ENCODE assay signal across 29 mouse cellular contexts in genomic region chr11:79258738-79259137, GRCm38 (mm10). TPM values are rescaled to one million over a fixed set of nuclear protein-coding genes. Genes with fewer than 3 reads are reported as not detected.
DNase-seq lines count a peak whose midpoint lies in the region; ATAC-seq lines count a peak whose summit lies in the region.
"Had no signal": no experiment of that assay in that cellular context is flagged by ENCODE, and none has a peak within 500 bp of the region (broad histone marks: within the 10 kb centered on the region; RNA-seq: fewer than 3 reads in every experiment).

No protein-coding gene starts in this region.

- no peaks in the 10 kb centered on the region for H3K27me3 ChIP-seq in midbrain, embryonic 13.5 days
- H3K27me3 ChIP-seq: heart, embryonic 13.5 days; hindbrain, embryonic 15.5 days had no signal

- H3K36me3 ChIP-seq in midbrain, embryonic 13.5 days: no peaks in the 10 kb centered on the region
- H3K36me3 ChIP-seq: forebrain, embryonic 10.5 days; heart, embryonic 10.5 days; heart, embryonic 13.5 days; hindbrain, embryonic 12.5 days; hindbrain, embryonic 15.5 days had no signal

- H3K9me3 ChIP-seq in midbrain, embryonic 13.5 days: no peaks in the 10 kb centered on the region
- H3K9me3 ChIP-seq: heart, embryonic 10.5 days; heart, embryonic 13.5 days; hindbrain, embryonic 12.5 days; hindbrain, embryonic 15.5 days had no signal

- no peak overlapping the region for H3K9ac ChIP-seq in midbrain, embryonic 13.5 days (replicated peaks)
- H3K9ac ChIP-seq: forebrain, embryonic 13.5 days; heart, embryonic 13.5 days; hindbrain, embryonic 12.5 days; hindbrain, embryonic 15.5 days had no signal

- ATAC-seq in monocyte, adult 5-6 weeks (replicated peaks; ENCODE audit: insufficient number of reproducible peaks, low FRiP score, low TSS enrichment, poor library complexity, severe bottlenecking): peak; percentile 76
- no peak for ATAC-seq in midbrain, embryonic 13.5 days
- ATAC-seq: activated CD4-positive, CD25-positive, alpha-beta regulatory T cell, adult 4 months; forebrain, embryonic 13.5 days; forebrain, embryonic 16.5 days; intestine, postnatal 0 days had no signal

- 81% methylated on average over 6 of the region's 6 CpGs for WGBS in midbrain, embryonic 13.5 days

- H3K4me2 ChIP-seq in midbrain, embryonic 13.5 days (replicated peaks): no peak overlapping the region
- H3K4me2 ChIP-seq: forebrain, embryonic 13.5 days; heart, embryonic 13.5 days; hindbrain, embryonic 12.5 days; hindbrain, embryonic 15.5 days had no signal

- no peak overlapping the region for H3K27ac ChIP-seq in midbrain, embryonic 13.5 days
- H3K27ac ChIP-seq: forebrain, embryonic 10.5 days; forebrain, embryonic 13.5 days; heart, adult 2 months; heart, embryonic 10.5 days; heart, embryonic 13.5 days; hindbrain, embryonic 12.5 days; hindbrain, embryonic 15.5 days had no signal

- H3K4me3 ChIP-seq in midbrain, embryonic 13.5 days (replicated peaks): no peak overlapping the region
- H3K4me3 ChIP-seq: forebrain, embryonic 10.5 days; forebrain, embryonic 13.5 days; heart, adult 2 months; heart, embryonic 10.5 days; heart, embryonic 13.5 days; hindbrain, embryonic 12.5 days; hindbrain, embryonic 15.5 days had no signal

- peaks cover 5% of the 10 kb centered on the region; the same call in 1 of the 2 replicates for H3K4me1 ChIP-seq in midbrain, embryonic 13.5 days (replicated peaks)
- H3K4me1 ChIP-seq: heart, embryonic 10.5 days; hindbrain, embryonic 12.5 days had no signal

- DNase-seq in gastrocnemius, adult 18-20 months (ENCODE audit: low spot score): peak; percentile 78
- DNase-seq in gastrocnemius, postnatal 4 days (ENCODE audit: low spot score in 2 of 2): no peak
- peak; percentile 23 for DNase-seq in gastrocnemius, postnatal 10 days
- DNase-seq in ovary, postnatal 10 days (ENCODE audit: low spot score): no peak
- DNase-seq: adrenal gland, postnatal 10 days; adrenal gland, postnatal 36 days; cerebellum, adult 18-20 months; cerebellum, adult 9-10 months; cerebellum, postnatal 14 days had no signal

RNA-seq across cellular contexts. Expression of gene Wsb1, which starts 4.3 kb away (rescaled TPM):
- total RNA-seq in gastrocnemius, adult 18-20 months (2021): 10 to 100 TPM in 1 of 2 experiments, 1 to 10 TPM in 1; 6.7 to 10.3 TPM
- total RNA-seq in gastrocnemius, postnatal 4 days (2021): 10 to 100 TPM; 66.9 to 68.6 TPM
- 10 to 100 TPM; 32.1 to 44.6 TPM for total RNA-seq in gastrocnemius, postnatal 10 days (2021)
- total RNA-seq in monocyte, adult 5-6 weeks (2017): 274 to 316 TPM (median 277 TPM) in 3 replicates
- polyA plus RNA-seq in midbrain, embryonic 13.5 days (2015; fragmentation: Nextera tagmentation; extraction: Ambion mirVana): 517 and 614 TPM in 2 replicates

RNA-seq across cellular contexts. Expression of gene Gm9964, which starts 38.0 kb away (rescaled TPM):
- total RNA-seq in gastrocnemius, adult 18-20 months (2021): not detected
- not detected for total RNA-seq in gastrocnemius, postnatal 4 days (2021)
- not detected for total RNA-seq in gastrocnemius, postnatal 10 days (2021)
- total RNA-seq in monocyte, adult 5-6 weeks (2017): not detected in 3 replicates
- polyA plus RNA-seq in midbrain, embryonic 13.5 days (2015; fragmentation: Nextera tagmentation; extraction: Ambion mirVana): not detected in 2 replicates
- total RNA-seq: adrenal gland, postnatal 10 days; adrenal gland, postnatal 36 days; ES-E14; heart, postnatal 25 days; hematopoietic stem cell, adult 5-6 weeks had no signal
- polyA plus RNA-seq: activated CD4-positive, CD25-positive, alpha-beta regulatory T cell, adult 4 months; embryonic facial prominence, embryonic 11.5 days; embryonic facial prominence, embryonic 14.5 days; forebrain, embryonic 10.5 days; forebrain, embryonic 13.5 days; forebrain, embryonic 16.5 days; gonadal fat pad, adult 2 months; heart, adult 2 months; heart, embryonic 10.5 days; heart, embryonic 13.5 days; heart, embryonic 16.5 days; hindbrain, embryonic 12.5 days; hindbrain, embryonic 15.5 days; intestine, embryonic 14.5 days; intestine, postnatal 0 days had no signal

Comparison
In these comparisons a context has a peak if more than half of its experiments do, and no peak if none do; other contexts are left out.
1. DNase-seq: peak in gastrocnemius, adult 18-20 months (single experiment) and gastrocnemius, postnatal 10 days (single experiment); none in gastrocnemius, postnatal 4 days (0 of 2) and ovary, postnatal 10 days (single experiment).